Mouse (Mus musculus) heart, postnatal 0 days (tissue): Measurements from ENCODE around the gene Ccr10.

Experiments
- CTCF ChIP-seq: IDR thresholded peaks from 2 replicates; pipeline ENCODE4 v1.5.1; 2016; ENCODE audit warnings: antibody characterized with exemption, control low read depth, low read depth
- EP300 ChIP-seq: IDR thresholded peaks from 2 replicates; pipeline ENCODE4 v1.6.1; 2016; ENCODE audit warnings: antibody characterized with exemption, low read depth

GRCm38 (mm10) chr11:101140164-101140819 lies 35.0 kb downstream of the Ccr10 start:
- no peak for TF ChIP-seq CTCF
- no peak for TF ChIP-seq EP300
